Mouse (Mus musculus): ENCODE measurements around the gene Olfr104-ps. TPM values are rescaled to one million over a fixed set of nuclear protein-coding genes. Genes with fewer than 3 reads are reported as not detected.

Olfr104-ps gene
- total RNA-seq (2021), result not detected in 2 replicates
- long read RNA-seq, experiment 1, result 0 reads
- long read RNA-seq, experiment 2, result 0 reads

- DNase-seq, result no peak
These were observed at the start of gene Olfr104-ps for GRCm38 (mm10) chr17:37359282-37359681. Gene Olfr104-ps, plus strand, starts transcription at chr17:37359582.

DNA sequence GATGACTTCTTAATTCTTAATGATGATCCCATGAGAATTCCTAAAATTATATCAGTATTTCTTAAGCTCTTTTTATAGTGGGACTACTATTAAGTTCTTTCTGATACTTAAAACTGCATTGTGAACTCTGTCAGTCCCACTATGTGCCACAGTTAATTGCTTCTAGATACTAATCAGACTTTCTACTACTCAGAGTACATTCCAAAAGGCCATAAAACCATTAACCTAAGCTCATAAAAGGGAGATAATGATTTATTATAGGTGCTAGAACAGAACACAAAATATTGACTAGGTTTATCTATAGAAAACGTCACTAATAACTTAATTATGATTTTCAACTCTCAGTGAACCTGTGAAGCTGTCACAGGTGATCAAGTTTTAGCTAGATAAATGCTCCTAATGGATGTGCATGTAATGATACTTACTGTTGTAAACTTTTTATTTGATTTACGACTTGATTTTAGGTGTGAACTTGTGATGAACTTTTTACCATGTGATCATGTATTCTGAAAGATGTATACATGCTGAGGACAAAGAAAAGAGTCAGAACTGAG is 49.2 kb upstream of the Olfr104-ps start:
- no peak for DNase-seq

- DNase-seq, result no peak
These were observed 42.4 kb upstream of the Olfr104-ps start, which contains the start of gene Olfr102 for GRCm38 (mm10) chr17:37316954-37317353. Gene Olfr102, minus strand, starts transcription at chr17:37317054.

GRCm38 (mm10) chr17:37339598-37339997 is 19.8 kb upstream of the Olfr104-ps start, which contains the start of gene Olfr103:
Gene Olfr103, minus strand, starts transcription at chr17:37339698.
- no peak for DNase-seq

DNA sequence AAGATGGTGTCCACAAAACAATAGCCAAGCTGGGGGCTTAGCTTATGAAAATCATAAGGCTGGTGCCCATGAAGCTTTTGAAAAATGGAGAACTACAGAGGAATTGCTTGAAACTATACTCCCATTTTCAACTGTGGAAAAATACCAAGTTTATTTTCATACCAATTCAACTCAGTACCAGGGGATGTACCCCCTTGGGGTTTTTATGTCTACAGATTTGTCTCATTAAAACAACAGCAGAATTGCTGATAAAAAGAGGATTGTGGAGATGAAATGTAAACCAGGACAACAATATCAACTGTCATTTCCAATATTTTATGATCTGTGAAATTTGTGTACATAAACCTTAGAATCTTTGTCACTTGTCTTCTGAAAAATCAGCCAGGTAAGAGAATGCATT is 19.4 kb downstream of the Olfr104-ps start, which contains the start of gene Olfr105-ps:
TSS of gene Olfr105-ps (plus strand) at position 301 of the 400 bp plus-strand sequence.
- no peak for DNase-seq

GRCm38 (mm10) chr17:37390093-37390492 is 30.7 kb downstream of the Olfr104-ps start, which contains the start of gene Olfr106-ps:
Gene Olfr106-ps, plus strand, starts transcription at chr17:37390393.
- no peak for DNase-seq

GRCm38 (mm10) chr17:37398926-37399325 is 39.5 kb downstream of the Olfr104-ps start, which contains the start of gene Olfr107:
Gene Olfr107, plus strand, starts transcription at chr17:37399226.
- DNase-seq, result no peak

DNA sequence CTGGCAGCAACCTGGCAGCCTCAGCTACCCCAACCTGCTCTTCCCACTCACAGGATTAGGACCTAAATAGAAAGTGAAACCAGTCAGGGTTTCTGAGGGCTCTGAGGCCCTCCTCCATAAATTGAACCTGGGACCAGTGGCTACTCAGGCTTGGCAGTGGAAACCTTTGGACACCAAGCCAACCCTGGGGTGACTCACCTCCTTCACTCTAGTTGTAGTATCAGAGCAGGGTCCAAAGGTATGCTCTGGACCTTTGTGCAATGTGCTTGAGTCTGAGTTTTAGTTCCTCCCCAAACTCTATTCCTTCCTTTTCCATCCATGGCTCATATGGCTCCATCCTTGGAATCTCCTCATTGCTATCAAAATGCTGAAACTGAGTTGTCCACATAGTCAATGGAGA is 54.0 kb downstream of the Olfr104-ps start:
- no peak for DNase-seq

Other genes with a start within 250 kb of the Olfr104-ps start
- gene Olfr92, start 239.5 kb upstream of the Olfr104-ps start, total RNA-seq (2021), result not detected in 2 replicates
- not detected in 2 replicates for gene Olfr93, start 198.1 kb upstream of the Olfr104-ps start, total RNA-seq (2021)
- 3.4 TPM in 1 of 2 replicates, not detected in the other for gene Ubd, start 165.7 kb upstream of the Olfr104-ps start, total RNA-seq (2021)
- not detected in 2 replicates for gene Olfr94, start 158.6 kb upstream of the Olfr104-ps start, total RNA-seq (2021)
- gene Olfr95, start 146.5 kb upstream of the Olfr104-ps start, total RNA-seq (2021), result not detected in 2 replicates
- not detected in 2 replicates for gene Olfr96, start 139.4 kb upstream of the Olfr104-ps start, total RNA-seq (2021)
- not detected in 2 replicates for gene Olfr97, start 122.3 kb upstream of the Olfr104-ps start, total RNA-seq (2021)
- not detected in 2 replicates for gene Olfr98, start 95.8 kb upstream of the Olfr104-ps start, total RNA-seq (2021)
- 3.3 and 5.9 TPM in 2 replicates for gene H2-M3, start 89.4 kb upstream of the Olfr104-ps start, total RNA-seq (2021)
- not detected in 2 replicates for gene Olfr99, start 76.1 kb upstream of the Olfr104-ps start, total RNA-seq (2021)
- gene Olfr101, start 55.3 kb upstream of the Olfr104-ps start, total RNA-seq (2021), result not detected in 2 replicates
- gene Olfr102, start 42.5 kb upstream of the Olfr104-ps start, total RNA-seq (2021), result not detected in 2 replicates
- not detected in 2 replicates for gene Olfr103, start 19.9 kb upstream of the Olfr104-ps start, total RNA-seq (2021)
- gene Olfr105-ps, start 19.5 kb downstream of the Olfr104-ps start, total RNA-seq (2021), result not detected in 2 replicates
- not detected in 2 replicates for gene Olfr106-ps, start 30.8 kb downstream of the Olfr104-ps start, total RNA-seq (2021)
- gene Olfr107, start 39.6 kb downstream of the Olfr104-ps start, total RNA-seq (2021), result not detected in 2 replicates
- not detected in 2 replicates for gene Olfr108, start 85.9 kb downstream of the Olfr104-ps start, total RNA-seq (2021)
- gene Olfr109, start 99.3 kb downstream of the Olfr104-ps start, total RNA-seq (2021), result not detected in 2 replicates
- 2.0 TPM in 1 of 2 replicates, not detected in the other for gene H2-M2, start 124.0 kb downstream of the Olfr104-ps start, total RNA-seq (2021)
- not detected in 2 replicates for gene Olfr110, start 132.9 kb downstream of the Olfr104-ps start, total RNA-seq (2021)
- not detected in 2 replicates for gene Olfr111, start 148.4 kb downstream of the Olfr104-ps start, total RNA-seq (2021)
- gene Olfr112, start 209.9 kb downstream of the Olfr104-ps start, total RNA-seq (2021), result not detected in 2 replicates
- gene Olfr113, start 218.1 kb downstream of the Olfr104-ps start, total RNA-seq (2021), result not detected in 2 replicates
- gene Olfr114, start 233.2 kb downstream of the Olfr104-ps start, total RNA-seq (2021), result not detected in 2 replicates